Mouse (Mus musculus) cerebellum, adult 2 months (tissue): ENCODE results near the gene Cd1d1. TPM values are rescaled to one million over a fixed set of nuclear protein-coding genes. Genes with fewer than 3 reads are reported as not detected.

ENCODE experiments used
- DNase-seq, 2 experiments: peaks; one replicate each; pipeline ENCODE4 v3.0.0; 2021
- H3K27ac ChIP-seq: fragments of 200-500 bp; 2 replicates; pipeline ENCODE4 v1.5.1; 2012; ENCODE audit warnings: low read length, control low read depth, inconsistent platforms; ENCODE audit not compliant: insufficient read depth
- H3K27me3 ChIP-seq: fragments of 200-500 bp; 2 replicates; pipeline ENCODE4 v1.6.1; 2012; ENCODE audit warnings: inconsistent platforms, mild to moderate bottlenecking, low read length, moderate library complexity; ENCODE audit not compliant: control insufficient read depth, insufficient read depth
- H3K4me1 ChIP-seq: fragments of 200-500 bp; 2 replicates; pipeline ENCODE4 v1.6.1; 2011; ENCODE audit warnings: low read length; ENCODE audit not compliant: control insufficient read depth, insufficient read depth
- H3K4me3 ChIP-seq: fragments of 200-500 bp; replicated peaks from 2 replicates; pipeline ENCODE3; 2011; ENCODE audit warnings: mild to moderate bottlenecking, low read depth, low read length, control low read depth; ENCODE audit not compliant: insufficient read depth
- CTCF ChIP-seq: fragments of 200-500 bp; IDR thresholded peaks from 2 replicates; pipeline ENCODE4 v1.5.1; 2011; ENCODE audit warnings: low read depth, mild to moderate bottlenecking, control low read depth, low read length, moderate library complexity, borderline replicate concordance; ENCODE audit not compliant: insufficient read depth
- POLR2A ChIP-seq: fragments of 200-500 bp; IDR thresholded peaks from 2 replicates; pipeline ENCODE4 v1.6.1; 2011; ENCODE audit warnings: low read length, control low read depth, borderline replicate concordance; ENCODE audit not compliant: insufficient read depth
- WGBS: fragments of 180-500 bp; shearing (Covaris S2); methylation state at CpG from one replicate; pipeline ENCODE4 v1.1.7; 2018; 5-methylcytosine and 5-hydroxymethylcytosine counted together
- polyA plus RNA-seq: library from polyadenylated mRNA; depleted of rRNA; stranded (reverse); fragments of >200 nt; gene quantifications from 2 replicates; pipeline ENCODE4 v1.2.3, GENCODE M21; 2012; rRNA removed

Gene Cd1d1
- polyA plus RNA-seq, 1 experiment: 4.0 TPM

DNA sequence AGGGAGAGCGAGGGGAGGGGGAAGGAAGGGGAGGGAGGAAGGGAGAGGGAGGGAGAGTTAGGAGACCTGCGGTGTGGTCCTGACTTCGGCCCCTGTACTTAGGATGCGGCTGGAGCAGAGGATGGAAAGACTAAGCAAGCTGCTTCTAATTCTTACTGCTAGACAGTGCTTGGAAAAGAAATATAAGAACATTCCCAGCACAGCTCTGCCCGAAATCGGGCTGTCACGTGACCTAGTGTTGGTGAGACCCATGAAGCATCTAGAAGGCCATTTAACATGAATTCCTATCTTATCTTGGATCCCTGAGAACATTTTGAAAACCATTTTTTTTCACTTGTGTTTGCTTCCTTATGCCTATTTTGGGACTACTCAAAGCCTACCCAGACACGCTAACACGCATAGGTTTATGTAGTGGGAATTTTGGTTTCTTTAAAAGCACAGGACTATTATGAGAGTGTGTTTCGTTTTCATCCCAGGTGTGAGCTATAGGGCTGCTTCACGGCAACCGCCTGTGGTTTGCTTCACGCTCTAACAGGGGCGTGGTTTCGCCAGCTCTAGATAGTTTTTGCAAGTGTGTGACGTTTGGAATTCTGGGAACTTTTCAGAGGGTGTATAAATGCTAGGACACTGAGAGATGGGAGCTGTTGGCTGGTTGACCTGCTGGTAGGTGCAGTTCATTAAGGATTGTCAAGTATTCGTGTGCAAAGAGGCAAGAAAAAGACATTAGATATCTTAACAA lies 38.4 kb downstream of the Cd1d1 start:
- H3K27me3 ChIP-seq: no peaks in the 10 kb centered on the region
- no peak overlapping the region for H3K4me3 ChIP-seq
- no peak for TF ChIP-seq CTCF
- no peak for TF ChIP-seq POLR2A
- H3K27ac ChIP-seq: no peak overlapping the region
- 92% methylated on average over 17 of the region's 17 CpGs for WGBS
- no peak for DNase-seq
- no peaks in the 10 kb centered on the region for H3K4me1 ChIP-seq

DNA sequence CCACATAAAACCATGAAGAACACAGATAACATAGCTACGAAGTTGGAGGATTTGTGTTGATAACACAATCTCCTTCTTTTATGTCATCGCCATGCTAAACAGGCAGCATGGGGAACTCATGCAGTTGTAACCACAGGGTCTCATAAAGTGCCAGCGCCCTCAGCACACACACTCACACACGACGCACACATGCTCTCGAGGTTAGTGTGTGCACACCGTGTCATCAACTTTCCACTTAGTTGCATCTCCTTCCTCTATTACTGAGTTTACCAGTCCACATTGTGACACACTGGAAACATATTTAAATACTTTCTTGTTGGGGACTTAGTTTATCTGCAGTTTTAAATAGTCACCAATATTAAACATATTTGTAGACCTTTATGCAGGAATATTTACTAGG lies 40.2 kb downstream of the Cd1d1 start:
- no peak overlapping the region for H3K27ac ChIP-seq
- H3K4me3 ChIP-seq: no peak overlapping the region
- no peaks in the 10 kb centered on the region for H3K27me3 ChIP-seq
- WGBS: 92% methylated on average over 7 of the region's 7 CpGs
- TF ChIP-seq POLR2A (no peak), CTCF (no peak)
- no peak for DNase-seq
- H3K4me1 ChIP-seq: no peaks in the 10 kb centered on the region

GRCm38 (mm10) chr3:86955376-86955775 lies 43.9 kb downstream of the Cd1d1 start:
- no peak for TF ChIP-seq POLR2A
- Histone ChIP-seq H3K27me3 (no peaks in the 10 kb centered on the region), H3K4me1 (no peaks in the 10 kb centered on the region), H3K27ac (no peak overlapping the region), H3K4me3 (no peak overlapping the region)
- DNase-seq: no peak
- whole genome bisulfite sequencing: 75% methylated on average over 4 of the region's 4 CpGs

- H3K27me3 ChIP-seq: no peaks in the 10 kb centered on the region
- no peak for DNase-seq
- H3K4me1 ChIP-seq: no peaks in the 10 kb centered on the region
- no peak overlapping the region for H3K4me3 ChIP-seq
- H3K27ac ChIP-seq: no peak overlapping the region
- 58% methylated on average over 1 of the region's 1 CpGs for WGBS
- no peak for TF ChIP-seq POLR2A
- no peak for TF ChIP-seq CTCF
These were observed 44.7 kb downstream of the Cd1d1 start for GRCm38 (mm10) chr3:86954521-86954920.

DNA sequence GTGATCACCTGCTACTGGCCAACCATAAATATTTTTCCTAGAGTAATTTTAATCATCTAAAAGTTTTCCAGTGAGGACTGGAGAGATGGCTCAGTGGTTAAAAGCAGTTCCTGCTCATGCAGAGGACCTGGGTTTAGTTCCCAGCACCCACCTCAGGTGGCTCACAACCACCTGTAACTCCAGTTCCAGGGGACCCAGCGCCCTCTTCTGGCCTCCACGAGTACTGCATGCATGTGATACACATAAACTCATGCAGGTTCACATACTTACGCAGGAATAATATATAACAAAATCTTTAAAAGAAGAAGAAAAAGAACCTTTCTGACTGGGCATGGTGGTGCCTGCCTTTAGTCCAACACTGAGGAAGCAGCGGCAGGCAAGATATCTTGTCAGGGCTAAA lies 45.4 kb downstream of the Cd1d1 start:
- Histone ChIP-seq H3K4me1 (no peaks in the 10 kb centered on the region), H3K27me3 (no peaks in the 10 kb centered on the region), H3K4me3 (no peak overlapping the region), H3K27ac (no peak overlapping the region)
- no peak for TF ChIP-seq POLR2A
- 0 out of 2 replicates have a peak, but pooled peaks have one; percentile 15 for TF ChIP-seq CTCF
- 84% methylated on average over 4 of the region's 4 CpGs for whole genome bisulfite sequencing
- DNase-seq: no peak

GRCm38 (mm10) chr3:86950652-86951051 lies 48.6 kb downstream of the Cd1d1 start:
- WGBS: 38% methylated on average over 2 of the region's 2 CpGs
- Histone ChIP-seq H3K4me3 (no peak overlapping the region), H3K27me3 (no peaks in the 10 kb centered on the region), H3K4me1 (no peaks in the 10 kb centered on the region), H3K27ac (no peak overlapping the region)
- DNase-seq: no peak
- TF ChIP-seq POLR2A (no peak), CTCF (no peak)

Other genes starting within 250 kb of the Cd1d1 start
- 59.1 and 59.5 TPM in 2 replicates for gene Dclk2, start 78.6 kb downstream of the Cd1d1 start, polyA plus RNA-seq
- 5.6 and 6.1 TPM in 2 replicates for gene Kirrel, start 175.3 kb upstream of the Cd1d1 start, polyA plus RNA-seq